Mouse (Mus musculus) embryonic facial prominence, embryonic 14.5 days (tissue): ENCODE data around the gene Slc15a2. TPM values are rescaled to one million over a fixed set of nuclear protein-coding genes. Genes with fewer than 3 reads are reported as not detected.
A peak's percentile ranks its signal among the peaks of the same experiment; 100 is the strongest.

Experiments used
- ATAC-seq: fragments of 200-750 bp; cut with Nextera tagmentation; 2 replicates; pipeline ENCODE4 v1.8.0; 2017; ENCODE audit warnings: low read depth, moderate number of reproducible peaks, moderate TSS enrichment
- DNase-seq: peaks from one replicate; pipeline ENCODE4 v3.0.0-alpha.2; 2015; ENCODE audit warnings: low spot score
- H3K27ac ChIP-seq: fragments of 300-500 bp; sonication (generic); replicated peaks from 2 replicates; pipeline ENCODE4 v1.5.1; 2014; ENCODE audit warnings: low read depth, mild to moderate bottlenecking, low read length, moderate library complexity
- H3K27me3 ChIP-seq: fragments of 300-500 bp; sonication (generic); replicated peaks from 2 replicates; pipeline ENCODE4 v1.6.1; 2014; ENCODE audit warnings: low read length; ENCODE audit not compliant: control insufficient read depth, insufficient read depth
- H3K36me3 ChIP-seq: fragments of 300-500 bp; sonication (generic); 2 replicates; pipeline ENCODE4 v1.6.1; 2014; ENCODE audit warnings: low read length, mixed read lengths; ENCODE audit not compliant: control insufficient read depth, insufficient read depth
- H3K4me1 ChIP-seq: fragments of 300-500 bp; sonication (generic); 2 replicates; pipeline ENCODE4 v1.6.1; 2014; ENCODE audit warnings: antibody characterized with exemption, low read length; ENCODE audit not compliant: control insufficient read depth, insufficient read depth
- H3K4me2 ChIP-seq: fragments of 300-500 bp; sonication (generic); 2 replicates; pipeline ENCODE4 v1.6.1; 2014; ENCODE audit warnings: low read depth, mild to moderate bottlenecking, low read length, moderate library complexity, mixed read lengths
- H3K4me3 ChIP-seq: fragments of 300-500 bp; sonication (generic); 2 replicates; pipeline ENCODE4 v1.5.1; 2014; ENCODE audit warnings: low read depth, mild to moderate bottlenecking, low read length
- H3K9ac ChIP-seq: fragments of 300-500 bp; sonication (generic); 2 replicates; pipeline ENCODE4 v1.6.1; 2014; ENCODE audit warnings: low read depth, mild to moderate bottlenecking, low read length, moderate library complexity, mixed read lengths
- H3K9me3 ChIP-seq: fragments of 300-500 bp; sonication (generic); 2 replicates; pipeline ENCODE4 v1.6.1; 2016; ENCODE audit warnings: low read length; ENCODE audit not compliant: control insufficient read depth
- WGBS: fragments of 180-500 bp; shearing (Covaris S2); extraction: QIAGEN DNeasy Blood & Tissue Kit; methylation state at CpG from one replicate; pipeline ENCODE4 v1.1.7; 2014; 5-methylcytosine and 5-hydroxymethylcytosine counted together
- polyA plus RNA-seq: library from polyadenylated mRNA; unstranded; fragments of >200 nt; fragmentation: Nextera tagmentation; extraction: Ambion mirVana; gene quantifications from 2 replicates; pipeline ENCODE4 v1.2.1, GENCODE M21; 2014

The Slc15a2 gene
- polyA plus RNA-seq, 1 experiment from 2014 or later: 10.7 TPM

DNA sequence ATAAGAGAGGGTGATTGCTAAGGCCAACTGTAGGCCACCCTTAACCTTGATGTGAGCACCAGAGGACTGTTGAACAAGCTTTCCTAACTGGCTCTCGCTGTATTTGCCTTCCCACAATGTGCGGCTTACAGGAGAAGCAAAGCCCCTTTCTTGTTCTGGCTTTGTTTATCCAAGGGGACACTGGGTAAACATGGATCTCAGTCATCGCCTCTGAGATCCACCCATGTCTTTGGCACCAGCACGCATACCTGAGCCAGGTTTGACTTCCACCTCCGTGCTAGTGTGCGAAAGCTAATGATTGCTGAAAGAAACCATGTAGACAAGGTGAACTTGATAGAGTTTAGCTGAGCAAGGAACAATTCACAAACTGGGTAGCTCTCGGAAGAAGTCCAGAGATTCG, 41.2 kb downstream of the Slc15a2 start:
- no peak overlapping the region for H3K9ac ChIP-seq
- H3K4me2 ChIP-seq: no peak overlapping the region
- DNase-seq: peak; percentile 32
- ATAC-seq: peak; percentile 30; the same call in 1 of the 2 replicates
- no peaks in the 10 kb centered on the region for H3K4me1 ChIP-seq
- H3K27me3 ChIP-seq: no peaks in the 10 kb centered on the region
- H3K27ac ChIP-seq: no peak overlapping the region
- 82% methylated on average over 8 of the region's 8 CpGs for WGBS
- H3K4me3 ChIP-seq: no peak overlapping the region
- H3K36me3 ChIP-seq: no peaks in the 10 kb centered on the region
- H3K9me3 ChIP-seq: no peaks in the 10 kb centered on the region

DNA sequence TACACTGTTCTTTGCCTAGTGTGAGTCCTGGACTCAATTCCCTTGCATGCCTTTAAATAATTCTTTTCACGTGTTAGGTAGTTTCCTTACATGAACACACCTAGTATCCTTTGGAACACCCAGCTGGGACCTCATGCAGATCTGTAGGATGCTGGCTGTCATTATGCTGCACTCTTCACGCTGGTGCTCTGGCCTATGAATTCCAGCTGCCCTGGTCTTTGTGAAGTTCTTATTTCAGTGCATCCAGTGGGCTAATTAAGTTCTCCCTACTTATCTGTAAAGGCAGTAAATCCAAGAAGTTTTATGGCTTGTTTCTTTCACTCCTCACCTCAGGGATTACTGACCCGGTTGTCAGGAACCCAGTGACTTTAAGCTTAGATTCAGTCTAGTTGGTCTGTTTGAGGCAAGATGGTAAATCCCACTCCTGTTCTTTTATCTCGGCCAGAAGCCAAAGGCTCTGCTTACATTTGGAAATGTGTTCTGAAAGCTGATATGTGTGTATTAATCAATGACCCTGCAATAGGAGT, 45.3 kb downstream of the Slc15a2 start:
- H3K4me1 ChIP-seq: no peaks in the 10 kb centered on the region
- 34% methylated on average over 4 of the region's 4 CpGs for WGBS
- H3K36me3 ChIP-seq: no peaks in the 10 kb centered on the region
- H3K4me2 ChIP-seq: no peak overlapping the region
- H3K9me3 ChIP-seq: no peaks in the 10 kb centered on the region
- H3K27me3 ChIP-seq: no peaks in the 10 kb centered on the region
- no peak overlapping the region for H3K9ac ChIP-seq
- no peak for ATAC-seq
- no peak overlapping the region for H3K4me3 ChIP-seq
- DNase-seq: peak; percentile 16
- H3K27ac ChIP-seq: no peak overlapping the region

- H3K4me1 ChIP-seq: no peaks in the 10 kb centered on the region
- H3K27ac ChIP-seq: no peak overlapping the region
- no peaks in the 10 kb centered on the region for H3K36me3 ChIP-seq
- DNase-seq (no peak), ATAC-seq (no peak)
- no peak overlapping the region for H3K9ac ChIP-seq
- H3K4me2 ChIP-seq: no peak overlapping the region
- H3K4me3 ChIP-seq: no peak overlapping the region
- H3K9me3 ChIP-seq: no peaks in the 10 kb centered on the region
- WGBS: 69% methylated on average over 3 of the region's 3 CpGs
- no peaks in the 10 kb centered on the region for H3K27me3 ChIP-seq
Observed at GRCm38 (mm10) chr16:36735421-36735820, 49.3 kb downstream of the Slc15a2 start.

- Histone ChIP-seq H3K27me3 (no peaks in the 10 kb centered on the region), H3K36me3 (no peaks in the 10 kb centered on the region), H3K4me1 (no peaks in the 10 kb centered on the region), H3K9ac (no peak overlapping the region), H3K27ac (no peak overlapping the region), H3K9me3 (no peaks in the 10 kb centered on the region), H3K4me3 (no peak overlapping the region), H3K4me2 (no peak overlapping the region)
- ATAC-seq (peak; percentile 30; the same call in 1 of the 2 replicates), DNase-seq (peak; percentile 79)
- WGBS: 43% methylated on average over 1 of the region's 1 CpGs
Observed at GRCm38 (mm10) chr16:36733827-36734226, 50.9 kb downstream of the Slc15a2 start.

DNA sequence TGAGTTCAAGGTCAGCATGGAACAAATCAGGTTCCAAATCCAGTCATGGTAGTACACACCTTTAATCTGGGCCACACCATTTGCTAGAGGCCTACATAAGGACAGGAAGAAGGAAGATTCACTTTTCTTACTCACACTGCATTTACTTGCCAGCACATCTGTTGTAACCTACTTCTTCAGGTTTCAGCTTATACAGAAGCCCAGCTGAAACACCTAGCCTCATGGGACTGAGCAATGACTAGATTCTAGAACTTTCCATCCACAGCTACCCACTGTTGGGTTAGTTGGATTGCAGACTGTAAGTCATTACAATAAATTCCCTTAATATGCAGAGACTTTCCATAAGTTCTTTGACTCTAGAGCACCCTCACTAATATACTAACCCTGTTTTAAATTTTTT, 52.2 kb downstream of the Slc15a2 start:
- Histone ChIP-seq H3K36me3 (no peaks in the 10 kb centered on the region), H3K27ac (no peak overlapping the region), H3K27me3 (no peaks in the 10 kb centered on the region), H3K4me3 (no peak overlapping the region), H3K4me2 (no peak overlapping the region), H3K4me1 (no peaks in the 10 kb centered on the region), H3K9ac (no peak overlapping the region), H3K9me3 (no peaks in the 10 kb centered on the region)
- ATAC-seq (no peak), DNase-seq (no peak)

DNA sequence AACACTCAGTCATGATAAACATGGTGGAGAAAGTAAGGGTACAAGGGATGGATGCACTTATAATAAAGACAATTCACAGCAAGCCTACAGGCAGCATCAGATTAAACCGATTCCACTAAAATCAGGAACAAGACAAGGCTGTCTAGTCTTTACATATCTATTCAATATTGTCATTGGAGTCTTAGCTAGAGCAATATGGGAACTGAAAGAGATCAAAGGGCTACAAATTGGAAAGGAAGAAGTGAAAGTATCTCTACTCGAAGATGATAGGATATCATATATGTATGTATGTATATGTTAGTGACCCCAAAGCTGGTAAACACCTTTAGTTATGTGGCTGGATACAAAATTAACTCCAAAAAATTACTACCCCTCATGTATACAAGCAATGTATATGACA, 55.8 kb downstream of the Slc15a2 start:
- WGBS: 82% methylated on average over 2 of the region's 2 CpGs
- no peaks in the 10 kb centered on the region for H3K9me3 ChIP-seq
- no peak for DNase-seq
- H3K4me2 ChIP-seq: no peak overlapping the region
- H3K36me3 ChIP-seq: no peaks in the 10 kb centered on the region
- no peak for ATAC-seq
- no peaks in the 10 kb centered on the region for H3K4me1 ChIP-seq
- no peak overlapping the region for H3K27ac ChIP-seq
- no peak overlapping the region for H3K4me3 ChIP-seq
- H3K27me3 ChIP-seq: no peaks in the 10 kb centered on the region
- H3K9ac ChIP-seq: no peak overlapping the region

- 72% methylated on average over 3 of the region's 3 CpGs for WGBS
- H3K4me1 ChIP-seq: no peaks in the 10 kb centered on the region
- no peak overlapping the region for H3K27ac ChIP-seq
- no peaks in the 10 kb centered on the region for H3K9me3 ChIP-seq
- no peaks in the 10 kb centered on the region for H3K36me3 ChIP-seq
- no peak overlapping the region for H3K9ac ChIP-seq
- ATAC-seq (no peak), DNase-seq (peak; percentile 14)
- no peak overlapping the region for H3K4me3 ChIP-seq
- H3K4me2 ChIP-seq: no peak overlapping the region
- H3K27me3 ChIP-seq: no peaks in the 10 kb centered on the region
Observed at GRCm38 (mm10) chr16:36723880-36724443, 60.8 kb downstream of the Slc15a2 start.

GRCm38 (mm10) chr16:36722739-36723138, 62.0 kb downstream of the Slc15a2 start:
- ATAC-seq (no peak), DNase-seq (no peak)
- no peak overlapping the region for H3K4me3 ChIP-seq
- H3K9ac ChIP-seq: no peak overlapping the region
- H3K9me3 ChIP-seq: no peaks in the 10 kb centered on the region
- no peak overlapping the region for H3K4me2 ChIP-seq
- 13% methylated on average over 4 of the region's 4 CpGs for WGBS
- H3K27ac ChIP-seq: no peak overlapping the region
- H3K4me1 ChIP-seq: no peaks in the 10 kb centered on the region
- no peaks in the 10 kb centered on the region for H3K27me3 ChIP-seq
- H3K36me3 ChIP-seq: no peaks in the 10 kb centered on the region
